Mouse (Mus musculus): ENCODE data around the gene Krt26. TPM values are rescaled to one million over a fixed set of nuclear protein-coding genes. Genes with fewer than 3 reads are reported as not detected.

The Krt26 gene
- polyA plus RNA-seq, 1 experiment from 2014 or later: 0.48 TPM

- H3K4me3 ChIP-seq: no peak overlapping the region
- no peak overlapping the region for H3K4me2 ChIP-seq (replicated peaks)
- H3K9me3 ChIP-seq: no peaks in the 10 kb centered on the region
- WGBS: 77% methylated on average over 9 of the region's 9 CpGs
- H3K27me3 ChIP-seq: no peaks in the 10 kb centered on the region
- no peak overlapping the region for H3K27ac ChIP-seq (replicated peaks)
- H3K9ac ChIP-seq (replicated peaks): no peak overlapping the region
- H3K36me3 ChIP-seq: no peaks in the 10 kb centered on the region
- ATAC-seq (ENCODE audit: low FRiP score, low read depth): no peak
- no peaks in the 10 kb centered on the region for H3K4me1 ChIP-seq
Observed at GRCm38 (mm10) chr11:99281116-99281515, 56.6 kb downstream of the Krt26 start.

- no peaks in the 10 kb centered on the region for H3K4me1 ChIP-seq
- no peak overlapping the region for H3K9ac ChIP-seq (replicated peaks)
- no peak overlapping the region for H3K27ac ChIP-seq (replicated peaks)
- no peaks in the 10 kb centered on the region for H3K36me3 ChIP-seq
- H3K9me3 ChIP-seq: no peaks in the 10 kb centered on the region
- no peak overlapping the region for H3K4me2 ChIP-seq (replicated peaks)
- 81% methylated on average over 5 of the region's 5 CpGs for WGBS
- no peaks in the 10 kb centered on the region for H3K27me3 ChIP-seq
- no peak for ATAC-seq (ENCODE audit: low FRiP score, low read depth)
- H3K4me3 ChIP-seq: no peak overlapping the region
Observed at GRCm38 (mm10) chr11:99279986-99280385, 57.8 kb downstream of the Krt26 start.

Other genes with a start within 250 kb of the Krt26 start
- 0.12 and 0.19 TPM in 2 replicates for gene Tns4, start 248.7 kb downstream of the Krt26 start, polyA plus RNA-seq (2016; fragmentation: Nextera tagmentation; extraction: Ambion mirVana)
- 0.11 TPM in 1 of 2 replicates, not detected in the other for gene Ccr7, start 182.9 kb downstream of the Krt26 start, polyA plus RNA-seq (2016; fragmentation: Nextera tagmentation; extraction: Ambion mirVana)
- gene Smarce1, start 106.9 kb downstream of the Krt26 start, polyA plus RNA-seq (2016; fragmentation: Nextera tagmentation; extraction: Ambion mirVana): 357 and 380 TPM in 2 replicates
- gene Krt222, start 93.9 kb downstream of the Krt26 start, polyA plus RNA-seq (2016; fragmentation: Nextera tagmentation; extraction: Ambion mirVana): 0.87 and 1.1 TPM in 2 replicates
- not detected in 2 replicates for gene Krt24, start 52.7 kb downstream of the Krt26 start, polyA plus RNA-seq (2016; fragmentation: Nextera tagmentation; extraction: Ambion mirVana)
- not detected in 2 replicates for gene Krt25, start 15.0 kb downstream of the Krt26 start, polyA plus RNA-seq (2016; fragmentation: Nextera tagmentation; extraction: Ambion mirVana)
- not detected in 2 replicates for gene Krt27, start 13.1 kb upstream of the Krt26 start, polyA plus RNA-seq (2016; fragmentation: Nextera tagmentation; extraction: Ambion mirVana)
- 0.42 TPM in 1 of 2 replicates, not detected in the other for gene Krt28, start 36.9 kb upstream of the Krt26 start, polyA plus RNA-seq (2016; fragmentation: Nextera tagmentation; extraction: Ambion mirVana)
- 35.9 and 37.2 TPM in 2 replicates for gene Krt10, start 51.4 kb upstream of the Krt26 start, polyA plus RNA-seq (2016; fragmentation: Nextera tagmentation; extraction: Ambion mirVana)
- not detected in 2 replicates for gene Krt12, start 84.3 kb upstream of the Krt26 start, polyA plus RNA-seq (2016; fragmentation: Nextera tagmentation; extraction: Ambion mirVana)
- gene Krt20, start 100.2 kb upstream of the Krt26 start, polyA plus RNA-seq (2016; fragmentation: Nextera tagmentation; extraction: Ambion mirVana): 0.09 and 0.20 TPM in 2 replicates
- not detected in 2 replicates for gene Krt23, start 155.2 kb upstream of the Krt26 start, polyA plus RNA-seq (2016; fragmentation: Nextera tagmentation; extraction: Ambion mirVana)
- gene Krt39, start 183.4 kb upstream of the Krt26 start, polyA plus RNA-seq (2016; fragmentation: Nextera tagmentation; extraction: Ambion mirVana): not detected in 2 replicates
- not detected in 2 replicates for gene Krt40, start 205.2 kb upstream of the Krt26 start, polyA plus RNA-seq (2016; fragmentation: Nextera tagmentation; extraction: Ambion mirVana)
- not detected in 2 replicates for gene Krtap3-3, start 212.9 kb upstream of the Krt26 start, polyA plus RNA-seq (2016; fragmentation: Nextera tagmentation; extraction: Ambion mirVana)
- gene Krtap3-2, start 218.9 kb upstream of the Krt26 start, polyA plus RNA-seq (2016; fragmentation: Nextera tagmentation; extraction: Ambion mirVana): not detected in 2 replicates
- gene Gm11939, start 221.5 kb upstream of the Krt26 start, polyA plus RNA-seq (2016; fragmentation: Nextera tagmentation; extraction: Ambion mirVana): not detected in 2 replicates
- not detected in 2 replicates for gene Krtap3-1, start 228.7 kb upstream of the Krt26 start, polyA plus RNA-seq (2016; fragmentation: Nextera tagmentation; extraction: Ambion mirVana)
- not detected in 2 replicates for gene Krtap1-5, start 243.1 kb upstream of the Krt26 start, polyA plus RNA-seq (2016; fragmentation: Nextera tagmentation; extraction: Ambion mirVana)
- gene Krtap1-4, start 245.7 kb upstream of the Krt26 start, polyA plus RNA-seq (2016; fragmentation: Nextera tagmentation; extraction: Ambion mirVana): not detected in 2 replicates